Mouse (Mus musculus) lung, embryonic 16.5 days (tissue): ENCODE measurements around the gene Kcnj1. TPM values are rescaled to one million over a fixed set of nuclear protein-coding genes. Genes with fewer than 3 reads are reported as not detected.

Experiments
- ATAC-seq: fragments of 200-750 bp; cut with Nextera tagmentation; 2 replicates; pipeline ENCODE4 v1.8.0; 2017; ENCODE audit warnings: low read depth, mild to moderate bottlenecking, moderate library complexity
- H3K27ac ChIP-seq: fragments of 300-500 bp; sonication (generic); 2 replicates; pipeline ENCODE4 v1.5.1; 2014; ENCODE audit warnings: mild to moderate bottlenecking, control low read depth, low read length
- H3K27me3 ChIP-seq: fragments of 300-500 bp; sonication (generic); 2 replicates; pipeline ENCODE4 v1.6.1; 2014; ENCODE audit warnings: low read depth, low read length, mixed read lengths; ENCODE audit not compliant: control insufficient read depth, insufficient read depth
- H3K36me3 ChIP-seq: fragments of 300-500 bp; sonication (generic); 2 replicates; pipeline ENCODE4 v1.6.1; 2014; ENCODE audit warnings: low read length; ENCODE audit not compliant: control insufficient read depth, insufficient read depth
- H3K4me1 ChIP-seq: fragments of 300-500 bp; sonication (generic); replicated peaks from 2 replicates; pipeline ENCODE4 v1.6.1; 2014; ENCODE audit warnings: low read length, mixed read lengths; ENCODE audit not compliant: control insufficient read depth, insufficient read depth
- H3K4me2 ChIP-seq: fragments of 300-500 bp; sonication (generic); 2 replicates; pipeline ENCODE4 v1.6.1; 2014; ENCODE audit warnings: low read depth, low read length, control low read depth
- H3K4me3 ChIP-seq: fragments of 300-500 bp; sonication (generic); 2 replicates; pipeline ENCODE4 v1.5.1; 2014; ENCODE audit warnings: mild to moderate bottlenecking, low read length, control low read depth
- H3K9ac ChIP-seq: fragments of 300-500 bp; sonication (generic); 2 replicates; pipeline ENCODE4 v1.6.1; 2014; ENCODE audit warnings: low read length, control low read depth
- H3K9me3 ChIP-seq: fragments of 300-500 bp; sonication (generic); 2 replicates; pipeline ENCODE4 v1.6.1; 2016; ENCODE audit warnings: low read length; ENCODE audit not compliant: control insufficient read depth
- WGBS: fragments of 180-500 bp; shearing (Covaris S2); extraction: QIAGEN DNeasy Blood & Tissue Kit; methylation state at CpG from one replicate; pipeline ENCODE4 v1.1.7; 2014; 5-methylcytosine and 5-hydroxymethylcytosine counted together
- polyA plus RNA-seq: library from polyadenylated mRNA; unstranded; fragments of >200 nt; fragmentation: Nextera tagmentation; extraction: Ambion mirVana; gene quantifications from 2 replicates; pipeline ENCODE4 v1.2.1, GENCODE M21; 2015

Gene Kcnj1
- not detected in 2 replicates for polyA plus RNA-seq

DNA sequence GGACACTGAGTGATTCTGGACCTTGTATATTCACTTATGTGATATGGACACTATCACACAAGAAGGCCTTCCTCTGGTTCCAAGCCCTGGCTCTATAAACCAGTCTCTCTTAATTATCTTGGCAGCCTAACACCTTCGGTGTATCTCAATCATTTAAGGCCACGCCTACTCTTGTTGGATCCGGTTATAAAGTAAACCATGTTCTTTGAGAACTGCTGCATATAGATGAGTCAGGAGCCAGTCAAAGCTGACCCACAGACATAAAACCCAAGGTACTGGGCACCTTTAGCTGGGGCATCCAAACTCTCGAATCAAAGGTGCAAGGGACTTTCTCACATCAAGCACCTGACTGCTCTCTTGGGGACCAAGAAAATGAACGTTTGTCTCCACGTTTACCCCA lies at the start of gene Kcnj1:
Kcnj1 (plus strand) TSS at position 292 of the 400 bp plus-strand sequence.
- Histone ChIP-seq H3K4me2 (no peak within 1 kb of the TSS), H3K9me3 (no peaks in the 10 kb centered on the region), H3K4me1 (no peaks in the 10 kb centered on the region), H3K9ac (no peak within 1 kb of the TSS), H3K27me3 (no peaks in the 10 kb centered on the region), H3K27ac (no peak within 1 kb of the TSS), H3K36me3 (no peaks in the 10 kb centered on the region), H3K4me3 (no peak within 1 kb of the TSS)
- WGBS: 77% methylated on average over 6 of the region's 6 CpGs
- no peak for ATAC-seq

DNA sequence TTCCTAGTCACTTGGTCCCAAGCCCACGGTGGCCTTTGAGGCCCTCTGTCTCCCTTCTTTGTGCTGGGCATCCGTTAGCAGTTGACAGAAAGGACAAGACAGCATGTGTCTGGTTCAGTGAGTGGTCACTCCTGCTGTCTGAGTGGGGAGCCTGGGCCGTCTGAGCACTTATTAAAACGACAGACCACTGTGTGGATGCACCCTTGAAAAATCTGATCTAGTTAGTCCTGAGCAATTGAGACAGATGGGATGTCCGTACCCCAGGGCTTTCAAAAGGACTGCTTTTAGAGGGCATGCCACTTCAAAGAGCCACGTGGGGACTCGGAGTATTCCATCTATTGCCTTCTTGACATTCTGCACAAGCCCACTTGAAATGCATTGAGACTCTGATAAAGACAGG lies 48.7 kb upstream of the Kcnj1 start:
- Histone ChIP-seq H3K27ac (no peak overlapping the region), H3K4me1 (peaks cover 4% of the 10 kb centered on the region)
- no peak for ATAC-seq

DNA sequence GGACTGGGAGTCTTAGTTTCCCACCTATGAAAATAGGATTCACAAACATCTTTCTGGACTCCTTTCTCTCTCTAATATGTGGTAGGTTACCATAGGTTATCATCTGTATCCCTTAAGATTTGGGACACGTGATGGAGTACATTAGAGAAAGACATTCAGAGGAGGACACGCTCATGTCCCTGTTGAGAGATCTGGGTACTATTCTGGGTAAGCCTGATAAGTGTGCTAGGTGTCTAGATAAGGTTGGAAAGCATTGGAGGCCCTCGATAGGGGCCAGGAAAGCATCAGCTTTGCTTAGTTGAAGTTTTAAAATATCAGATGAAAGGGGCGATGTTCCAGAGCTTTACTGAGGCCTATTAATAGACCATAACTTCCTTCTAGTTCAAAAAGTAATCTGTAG lies 43.5 kb upstream of the Kcnj1 start:
- H3K36me3 ChIP-seq: no peaks in the 10 kb centered on the region
- H3K9me3 ChIP-seq: no peaks in the 10 kb centered on the region
- ATAC-seq: no peak
- no peaks in the 10 kb centered on the region for H3K27me3 ChIP-seq
- WGBS: 79% methylated on average over 4 of the region's 4 CpGs
- H3K27ac ChIP-seq: no peak overlapping the region
- H3K4me1 ChIP-seq: no peaks in the 10 kb centered on the region
- no peak overlapping the region for H3K9ac ChIP-seq
- H3K4me3 ChIP-seq: no peak overlapping the region
- no peak overlapping the region for H3K4me2 ChIP-seq

More for the DNA sequence above, 48.7 kb upstream of the Kcnj1 start:
- Histone ChIP-seq H3K4me2 (no peak overlapping the region), H3K27me3 (no peaks in the 10 kb centered on the region), H3K4me3 (no peak overlapping the region), H3K9ac (no peak overlapping the region), H3K36me3 (no peaks in the 10 kb centered on the region), H3K9me3 (no peaks in the 10 kb centered on the region)
- 37% methylated on average over 7 of the region's 7 CpGs for WGBS

DNA sequence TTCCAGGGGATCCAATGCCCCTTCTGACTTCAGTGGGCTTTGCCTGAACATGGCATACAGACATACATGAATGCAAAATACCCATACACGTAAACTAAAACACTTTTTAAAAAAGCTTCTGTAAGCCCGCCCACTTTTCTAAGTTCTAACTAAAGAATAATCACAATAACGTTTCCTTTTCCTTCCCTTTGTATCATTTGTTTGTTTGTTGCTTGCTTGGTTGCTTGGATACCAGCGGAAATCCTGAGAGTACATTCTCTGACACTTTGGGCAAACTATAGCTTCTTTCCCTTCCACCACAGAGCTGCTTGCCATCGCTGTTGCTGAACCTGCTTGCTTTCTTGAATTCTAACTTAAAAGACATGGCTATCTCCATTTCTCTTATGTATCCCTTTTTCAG lies 41.1 kb upstream of the Kcnj1 start:
- Histone ChIP-seq H3K9ac (no peak overlapping the region), H3K9me3 (no peaks in the 10 kb centered on the region), H3K4me2 (no peak overlapping the region), H3K27ac (no peak overlapping the region), H3K36me3 (no peaks in the 10 kb centered on the region), H3K27me3 (no peaks in the 10 kb centered on the region), H3K4me1 (peaks cover 3% of the 10 kb centered on the region; the same call in 1 of the 2 replicates), H3K4me3 (no peak overlapping the region)
- no peak for ATAC-seq
- 64% methylated on average over 5 of the region's 5 CpGs for WGBS

DNA sequence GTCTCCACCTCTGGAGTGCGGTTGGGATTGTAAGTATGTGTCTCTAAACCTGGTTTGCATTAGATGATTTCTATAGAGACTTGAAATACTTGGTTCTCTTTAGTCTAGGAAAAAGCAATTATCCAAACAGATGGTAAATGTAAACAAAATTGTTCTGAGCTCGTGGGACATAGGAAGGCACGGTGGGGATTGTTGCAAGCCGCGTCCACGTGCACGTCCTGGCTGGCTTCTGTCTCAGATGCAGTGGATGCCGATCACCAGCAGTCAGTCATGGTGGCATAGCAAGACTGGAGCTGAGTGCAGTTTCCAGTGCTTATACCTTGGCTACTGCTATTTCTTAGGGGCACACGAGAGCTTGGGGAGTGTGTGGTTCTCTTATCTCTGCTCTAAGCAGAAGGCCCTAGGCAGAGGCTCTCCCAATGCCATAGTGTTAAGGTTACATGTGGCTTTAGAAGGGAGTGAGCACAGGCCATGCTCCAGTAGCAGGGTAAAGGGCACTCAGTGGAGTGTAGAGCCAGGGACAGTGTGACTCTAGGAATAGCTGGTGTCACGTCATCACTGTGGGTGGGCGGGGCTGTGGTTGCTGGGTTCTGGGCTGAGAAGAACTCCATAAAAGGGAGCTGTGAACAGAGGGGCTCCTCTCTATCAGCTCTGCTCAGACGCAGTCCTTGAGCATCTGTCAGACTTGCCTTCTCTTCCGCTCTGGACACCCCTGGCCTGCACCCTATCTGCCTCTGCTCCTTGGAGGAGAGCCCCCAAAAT lies 36.7 kb upstream of the Kcnj1 start:
- ATAC-seq: peak; percentile 84
- 62% methylated on average over 13 of the region's 13 CpGs for WGBS
- no peaks in the 10 kb centered on the region for H3K36me3 ChIP-seq
- no peaks in the 10 kb centered on the region for H3K27me3 ChIP-seq
- no peak overlapping the region for H3K27ac ChIP-seq
- H3K9me3 ChIP-seq: no peaks in the 10 kb centered on the region
- H3K9ac ChIP-seq: no peak overlapping the region
- H3K4me1 ChIP-seq: peaks cover 3% of the 10 kb centered on the region; the same call in 1 of the 2 replicates
- no peak overlapping the region for H3K4me3 ChIP-seq
- no peak overlapping the region for H3K4me2 ChIP-seq

DNA sequence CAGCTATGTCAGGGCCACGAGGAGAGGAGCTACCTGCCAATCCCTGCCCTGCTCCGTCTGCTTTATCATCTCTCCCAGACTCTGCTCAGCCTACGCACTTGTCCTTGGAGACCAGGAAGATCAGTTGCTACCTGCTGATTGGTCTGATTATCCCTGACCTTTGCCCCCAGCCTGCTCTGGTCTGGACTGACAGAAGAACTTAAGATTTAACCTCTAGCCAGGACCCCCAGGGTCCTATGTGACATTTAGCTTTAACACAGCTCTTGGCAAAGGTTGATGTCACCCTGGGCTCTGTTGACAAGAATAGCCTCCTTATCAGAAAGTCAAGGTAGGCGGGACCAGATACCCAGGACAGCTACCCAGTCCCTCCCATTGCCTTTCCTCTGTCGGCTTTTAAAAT lies 31.5 kb upstream of the Kcnj1 start:
- no peaks in the 10 kb centered on the region for H3K9me3 ChIP-seq
- H3K4me1 ChIP-seq: peaks cover 6% of the 10 kb centered on the region
- ATAC-seq: no peak
- 31% methylated on average over 5 of the region's 5 CpGs for WGBS
- no peaks in the 10 kb centered on the region for H3K36me3 ChIP-seq
- peaks cover 41% of the 10 kb centered on the region for H3K27me3 ChIP-seq
- H3K4me3 ChIP-seq: no peak overlapping the region
- H3K27ac ChIP-seq: no peak overlapping the region
- no peak overlapping the region for H3K9ac ChIP-seq
- no peak overlapping the region for H3K4me2 ChIP-seq

DNA sequence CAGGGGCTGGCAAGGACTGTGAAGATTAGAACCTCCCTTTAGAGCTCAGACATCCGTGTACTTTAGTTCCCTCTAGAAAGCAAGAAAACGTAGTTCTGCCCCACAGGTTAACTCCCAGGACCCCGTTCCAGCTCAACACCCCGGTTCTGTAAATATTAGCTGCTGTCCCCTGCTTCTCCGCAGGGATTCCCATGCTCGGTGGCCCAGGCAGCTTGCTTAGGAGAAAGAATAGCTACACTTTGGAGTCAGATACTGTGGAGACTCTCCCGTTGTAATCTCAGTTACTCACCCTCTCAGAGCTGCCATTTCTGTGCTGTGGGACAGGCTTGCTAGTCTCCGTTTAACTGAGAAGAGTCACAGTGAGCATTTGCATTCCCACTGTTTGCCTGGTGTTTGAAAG lies 29.4 kb upstream of the Kcnj1 start:
- Histone ChIP-seq H3K36me3 (no peaks in the 10 kb centered on the region), H3K9ac (no peak overlapping the region), H3K27ac (no peak overlapping the region), H3K4me2 (no peak overlapping the region), H3K27me3 (peaks cover 44% of the 10 kb centered on the region), H3K9me3 (no peaks in the 10 kb centered on the region), H3K4me3 (no peak overlapping the region), H3K4me1 (peaks cover 6% of the 10 kb centered on the region)
- ATAC-seq: no peak
- 17% methylated on average over 8 of the region's 8 CpGs for WGBS

DNA sequence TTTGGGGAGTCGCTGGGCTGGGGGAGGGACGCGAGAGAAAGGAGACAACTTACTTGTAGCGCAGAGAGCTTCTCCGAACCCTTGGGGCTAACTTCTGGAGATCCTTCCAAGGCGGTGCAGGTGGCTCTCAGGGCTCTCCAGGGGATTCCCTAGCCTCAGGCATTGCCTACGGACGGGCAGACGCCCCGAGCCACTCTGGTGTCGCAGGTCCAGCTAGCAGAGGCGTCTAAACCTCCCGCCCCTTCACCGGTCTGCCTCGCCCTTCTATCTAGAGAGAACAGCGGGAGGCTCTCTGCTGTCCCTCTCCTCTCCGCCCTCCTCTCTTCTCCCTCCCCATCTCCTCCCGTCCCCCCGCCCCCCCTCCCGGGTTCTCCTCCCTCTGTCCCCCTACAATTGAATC lies 28.2 kb upstream of the Kcnj1 start, which contains the start of gene Kcnj5:
Kcnj5 (minus strand) TSS at position 300 of the 400 bp plus-strand sequence.
- Histone ChIP-seq H3K9ac (peak within 1 kb of the TSS; percentile 30), H3K4me2 (peak within 1 kb of the TSS; percentile 54), H3K27ac (no peak within 1 kb of the TSS), H3K4me1 (peaks cover 6% of the 10 kb centered on the region), H3K27me3 (peaks cover 44% of the 10 kb centered on the region), H3K36me3 (no peaks in the 10 kb centered on the region), H3K4me3 (peak within 1 kb of the TSS; percentile 27), H3K9me3 (no peaks in the 10 kb centered on the region)
- peak; percentile 35; the same call in 1 of the 2 replicates for ATAC-seq
- WGBS: 2% methylated on average over 19 of the region's 20 CpGs

DNA sequence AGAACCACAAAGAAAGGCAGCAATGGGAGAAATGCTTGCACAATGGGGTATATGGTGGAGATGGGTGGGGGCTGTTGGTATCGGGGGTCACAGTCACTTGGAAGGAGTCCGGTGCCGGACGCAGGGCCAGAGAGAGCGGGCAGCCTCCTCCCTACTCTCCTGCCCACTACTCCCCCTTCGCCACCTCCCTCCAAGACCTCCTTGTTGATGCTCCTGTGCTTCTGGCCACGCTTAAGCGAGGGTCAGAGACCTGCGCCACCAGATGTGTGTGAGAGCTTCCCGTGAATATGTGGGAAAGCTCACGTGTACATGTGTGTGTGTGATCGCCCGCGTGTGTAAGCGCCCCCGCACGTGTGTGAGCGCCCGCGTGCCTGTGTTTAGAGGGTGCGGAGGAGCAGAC lies 27.8 kb upstream of the Kcnj1 start:
- peak; percentile 27; the same call in 1 of the 2 replicates for ATAC-seq
- Histone ChIP-seq H3K27ac (no peak overlapping the region), H3K9ac (no peak overlapping the region; the same call in none of the 2 replicates), H3K4me3 (peak overlapping the region; percentile 27), H3K4me2 (peak overlapping the region; percentile 54), H3K36me3 (no peaks in the 10 kb centered on the region), H3K9me3 (no peaks in the 10 kb centered on the region), H3K4me1 (peaks cover 6% of the 10 kb centered on the region), H3K27me3 (peaks cover 44% of the 10 kb centered on the region)
- WGBS: 2% methylated on average over 21 of the region's 21 CpGs
